Mouse (Mus musculus) small intestine, adult 2 months (tissue): ENCODE results near the gene Etfdh. TPM values are rescaled to one million over a fixed set of nuclear protein-coding genes. Genes with fewer than 3 reads are reported as not detected.
"Not testable (repeated sequence)": the region's sequence is repeated elsewhere in the genome, so short reads cannot be mapped to it uniquely, and the experiment has no call there.

Experiments used
- H3K27ac ChIP-seq: fragments of 200-500 bp; 2 replicates; pipeline ENCODE4 v1.5.1; 2012; ENCODE audit warnings: low read depth, low read length, control low read depth, inconsistent platforms; ENCODE audit not compliant: insufficient read depth
- H3K27me3 ChIP-seq: fragments of 200-500 bp; 2 replicates; pipeline ENCODE4 v1.6.1; 2012; ENCODE audit warnings: mild to moderate bottlenecking, moderate library complexity, low read length, inconsistent platforms; ENCODE audit not compliant: control insufficient read depth, insufficient read depth
- H3K36me3 ChIP-seq: fragments of 200-500 bp; 2 replicates; pipeline ENCODE4 v1.6.1; 2012; ENCODE audit warnings: mild to moderate bottlenecking, low read length, control low read depth, inconsistent platforms; ENCODE audit not compliant: control insufficient read depth, insufficient read depth
- H3K4me1 ChIP-seq: fragments of 200-500 bp; 2 replicates; pipeline ENCODE4 v1.6.1; 2012; ENCODE audit warnings: low read length, inconsistent platforms, mixed read lengths; ENCODE audit not compliant: control insufficient read depth, insufficient read depth, insufficient read length
- H3K4me3 ChIP-seq: fragments of 200-500 bp; 2 replicates; pipeline ENCODE4 v1.5.1; 2012; ENCODE audit warnings: low read depth, mild to moderate bottlenecking, control low read depth, inconsistent platforms, low read length, moderate library complexity
- CTCF ChIP-seq: fragments of 200-500 bp; IDR thresholded peaks from 2 replicates; pipeline ENCODE4 v1.5.1; 2012; ENCODE audit warnings: low read depth, mild to moderate bottlenecking, control low read depth, inconsistent platforms, low read length, moderate library complexity, mixed read lengths; ENCODE audit not compliant: insufficient replicate concordance, insufficient read length; ENCODE audit errors: extremely low read depth
- POLR2A ChIP-seq: fragments of 200-500 bp; IDR thresholded peaks from 2 replicates; pipeline ENCODE4 v1.6.1; 2012; ENCODE audit warnings: low read depth, mild to moderate bottlenecking, control low read depth, inconsistent platforms, low read length, moderate library complexity
- WGBS: fragments of 180-500 bp; shearing (Covaris S2); methylation state at CpG from one replicate; pipeline ENCODE4 v1.1.7; 2018; 5-methylcytosine and 5-hydroxymethylcytosine counted together
- polyA plus RNA-seq: library from polyadenylated mRNA; depleted of rRNA; stranded (reverse); fragments of >200 nt; gene quantifications from 2 replicates; pipeline ENCODE4 v1.2.3, GENCODE M21; 2012

Gene Etfdh
- polyA plus RNA-seq, 1 experiment = 75.5 TPM

DNA sequence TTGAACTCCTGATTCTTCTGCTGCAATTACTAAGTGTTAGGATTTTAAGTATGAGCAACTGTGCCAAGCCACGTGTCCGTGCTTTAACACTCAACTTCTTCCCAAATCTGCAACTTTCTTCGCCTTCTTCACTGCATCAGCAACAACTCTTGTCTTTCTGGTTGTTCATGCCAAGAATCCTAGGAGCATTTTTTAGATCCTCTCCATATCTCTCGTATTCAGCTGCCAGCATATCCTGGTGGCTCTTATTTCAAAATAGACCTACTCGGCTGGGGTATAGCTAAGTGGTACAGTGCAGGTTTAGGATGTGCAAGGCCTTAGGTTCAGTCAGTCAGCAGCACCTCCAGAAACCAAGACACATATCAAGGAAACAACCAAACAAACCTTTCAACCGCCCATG is 51.7 kb downstream of the Etfdh start:
- Histone ChIP-seq H3K27ac (no peak overlapping the region), H3K4me1 (no peaks in the 10 kb centered on the region), H3K4me3 (no peak overlapping the region), H3K36me3 (no peaks in the 10 kb centered on the region), H3K27me3 (no peaks in the 10 kb centered on the region)
- TF ChIP-seq CTCF = no peak
- WGBS = 86% methylated on average over 6 of the region's 6 CpGs

DNA sequence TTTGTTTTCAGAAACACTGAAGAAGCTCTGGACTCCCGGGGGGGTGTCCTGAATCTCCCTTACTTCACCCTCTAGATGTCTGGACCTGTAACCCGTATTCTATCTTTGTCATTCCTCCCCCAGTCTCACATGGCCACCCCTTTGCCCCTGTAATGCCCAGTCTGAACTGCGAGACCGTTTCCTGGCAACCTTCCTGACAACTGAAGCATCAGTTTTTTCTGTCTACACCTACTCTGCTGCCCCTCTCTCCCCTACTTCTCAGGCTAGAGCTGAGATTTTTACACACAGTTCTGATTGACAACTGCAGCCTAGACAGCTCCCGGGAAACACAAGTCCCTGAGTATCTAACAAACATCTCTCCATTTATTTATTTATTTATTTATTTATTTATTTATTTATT is 52.4 kb downstream of the Etfdh start:
- Histone ChIP-seq H3K36me3 (no peaks in the 10 kb centered on the region), H3K4me1 (no peaks in the 10 kb centered on the region), H3K27ac (no peak overlapping the region), H3K4me3 (no peak overlapping the region), H3K27me3 (no peaks in the 10 kb centered on the region)
- TF ChIP-seq CTCF (no peak), POLR2A (no peak)
- WGBS = 36% methylated on average over 5 of the region's 5 CpGs

- Histone ChIP-seq H3K4me3 (no peak overlapping the region), H3K4me1 (no peaks in the 10 kb centered on the region), H3K27me3 (no peaks in the 10 kb centered on the region), H3K36me3 (no peaks in the 10 kb centered on the region), H3K27ac (no peak overlapping the region)
- 15% methylated on average over 3 of the region's 3 CpGs for WGBS
- TF ChIP-seq CTCF (no peak), POLR2A (no peak)
These were observed 52.9 kb downstream of the Etfdh start for GRCm38 (mm10) chr3:79576468-79576816.

GRCm38 (mm10) chr3:79575576-79576467 is 53.5 kb downstream of the Etfdh start:
- Histone ChIP-seq H3K27ac (no peak overlapping the region), H3K4me3 (no peak overlapping the region), H3K36me3 (no peaks in the 10 kb centered on the region), H3K4me1 (no peaks in the 10 kb centered on the region), H3K27me3 (no peaks in the 10 kb centered on the region)
- 48% methylated on average over 10 of the region's 10 CpGs for WGBS
- TF ChIP-seq POLR2A (no peak), CTCF (no peak)

DNA sequence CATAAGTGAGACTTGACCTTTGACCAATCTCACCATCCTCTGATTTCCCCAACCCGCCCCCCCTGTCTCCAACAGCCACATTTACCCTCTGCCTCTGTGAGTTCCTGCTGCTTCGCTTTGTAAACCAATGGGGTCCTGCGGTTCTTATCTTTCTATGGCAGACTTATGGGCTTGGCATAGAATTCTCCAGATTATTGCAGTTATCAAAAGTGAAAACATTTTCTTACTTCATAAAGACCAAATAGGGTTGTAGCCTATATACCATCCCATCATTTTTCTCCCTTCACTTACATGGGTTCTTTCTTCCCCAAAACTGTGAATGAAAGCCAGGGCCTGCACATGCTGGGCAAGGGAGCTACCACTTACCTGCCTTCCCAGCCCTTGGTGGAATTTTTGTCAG is 55.0 kb downstream of the Etfdh start:
- H3K27me3 ChIP-seq = no peaks in the 10 kb centered on the region
- WGBS = 62% methylated on average over 3 of the region's 3 CpGs
- H3K36me3 ChIP-seq = no peaks in the 10 kb centered on the region
- H3K4me1 ChIP-seq = no peaks in the 10 kb centered on the region
- no peak overlapping the region for H3K4me3 ChIP-seq
- H3K27ac ChIP-seq = no peak overlapping the region
- no peak for TF ChIP-seq POLR2A
- TF ChIP-seq CTCF = no peak

- not testable (repeated sequence) for H3K27ac ChIP-seq, H3K4me1 ChIP-seq, H3K27me3 ChIP-seq, H3K36me3 ChIP-seq, H3K4me3 ChIP-seq
- WGBS = 86% methylated on average over 5 of the region's 5 CpGs
These were observed 55.9 kb downstream of the Etfdh start for GRCm38 (mm10) chr3:79573376-79573775.

DNA sequence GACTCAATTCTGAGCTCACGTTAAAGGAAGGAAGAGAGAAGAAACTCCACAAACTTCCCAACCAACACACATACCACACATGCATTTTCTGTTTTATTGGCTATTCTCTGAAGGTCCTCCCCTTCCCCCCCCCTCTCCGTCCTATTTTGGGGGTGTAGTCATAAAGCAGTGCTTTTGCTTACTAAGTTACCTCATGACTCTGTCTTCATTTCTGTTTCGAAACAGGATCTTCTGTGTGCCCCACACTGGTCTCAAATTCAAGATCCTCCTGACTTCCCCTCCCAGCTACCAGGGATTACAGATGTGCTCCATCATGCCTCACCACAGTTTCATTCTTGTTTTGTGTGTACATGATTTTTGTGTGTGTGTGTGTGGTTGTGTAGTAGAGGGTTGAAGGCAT is 56.9 kb downstream of the Etfdh start:
- Histone ChIP-seq H3K4me1 (peaks cover 2% of the 10 kb centered on the region; the same call in 1 of the 2 replicates), H3K27ac (no peak overlapping the region), H3K36me3 (no peaks in the 10 kb centered on the region), H3K27me3 (no peaks in the 10 kb centered on the region), H3K4me3 (no peak overlapping the region)
- TF ChIP-seq POLR2A (no peak), CTCF (no peak)
- 60% methylated on average over 3 of the region's 3 CpGs for WGBS
